Mouse (Mus musculus): ENCODE measurements around the gene Gm12790. TPM values are rescaled to one million over a fixed set of nuclear protein-coding genes. Genes with fewer than 3 reads are reported as not detected.
"Not testable (repeated sequence)": the region's sequence is repeated elsewhere in the genome, so short reads cannot be mapped to it uniquely, and the experiment has no call there.

The Gm12790 gene
- polyA plus RNA-seq (2017; shearing (Covaris generic)) = not detected

- ATAC-seq = not testable (repeated sequence)
Measured at GRCm38 (mm10) chr4:101980949-101981348, at the start of gene Gm12790. Gm12790 (minus strand) TSS chr4:101981049.

- no peak for ATAC-seq
Measured at GRCm38 (mm10) chr4:102026619-102027018, 45.8 kb upstream of the Gm12790 start.

- ATAC-seq = peak; percentile 40
Measured at GRCm38 (mm10) chr4:101998267-101998922, 17.5 kb upstream of the Gm12790 start.

GRCm38 (mm10) chr4:101997426-101997825 is 16.6 kb upstream of the Gm12790 start:
- no peak for ATAC-seq

GRCm38 (mm10) chr4:101986326-101986725 is 5.5 kb upstream of the Gm12790 start, which contains the start of gene Gm12789:
Gm12789 (plus strand) TSS chr4:101986626.
- not testable (repeated sequence) for ATAC-seq

- ATAC-seq = no peak
Measured at GRCm38 (mm10) chr4:101985678-101986077, 4.8 kb upstream of the Gm12790 start.

GRCm38 (mm10) chr4:101940107-101940506 is 40.7 kb downstream of the Gm12790 start, which contains the start of gene Gm12794:
Gm12794 (plus strand) TSS chr4:101940407.
- not testable (repeated sequence) for ATAC-seq

Other genes with a start within 250 kb of the Gm12790 start
- not detected for gene B020004J07Rik, start 137.0 kb downstream of the Gm12790 start, polyA plus RNA-seq (2017; shearing (Covaris generic))
- not detected for gene C130073F10Rik, start 87.3 kb downstream of the Gm12790 start, polyA plus RNA-seq (2017; shearing (Covaris generic))
- gene Gm12800, start 71.9 kb downstream of the Gm12790 start, polyA plus RNA-seq (2017; shearing (Covaris generic)) = not detected
- not detected for gene Gm12794, start 40.6 kb downstream of the Gm12790 start, polyA plus RNA-seq (2017; shearing (Covaris generic))
- gene Gm12789, start 5.6 kb upstream of the Gm12790 start, polyA plus RNA-seq (2017; shearing (Covaris generic)) = not detected
- 10 to 100 TPM; 57.3 to 59.4 TPM for gene Pde4b, start 106.5 kb upstream of the Gm12790 start, polyA plus RNA-seq (2017; shearing (Covaris generic))